Mouse (Mus musculus): ENCODE data around the gene Lpin3.

GRCm38 (mm10) chr2:160850360-160850759 is 30.1 kb upstream of the Lpin3 start:
- TF ChIP-seq IRF4 (IDR thresholded peaks at IDR 0.05; ENCODE audit: low read depth, low read length) (no peak), CTCF (conservative IDR thresholded peaks at IDR 0.05 in 1 of 2, IDR thresholded peaks at IDR 0.05 in 1 of 2; ENCODE audit: low read depth in 2 of 2, low read length in 2 of 2) (no peak)

All from CH12.LX (cell line).